Comparison of ENCODE assay signal across 17 mouse cellular contexts in genomic region chr9:4266881-4267280, GRCm38 (mm10). TPM values are rescaled to one million over a fixed set of nuclear protein-coding genes. Genes with fewer than 3 reads are reported as not detected.
DNase-seq lines count a peak whose midpoint lies in the region; ATAC-seq lines count a peak whose summit lies in the region.
"Had no signal": no experiment of that assay in that cellular context is flagged by ENCODE, and none has a peak within 500 bp of the region (broad histone marks: within the 10 kb centered on the region; RNA-seq: fewer than 3 reads in every experiment).

No protein-coding gene starts in this region.

- no peak overlapping the region for H3K9ac ChIP-seq in embryonic facial prominence, embryonic 13.5 days
- H3K9ac ChIP-seq: forebrain, postnatal 0 days; heart, embryonic 13.5 days; hindbrain, embryonic 12.5 days had no signal

- ATAC-seq in megakaryocyte, adult 5-6 weeks (ENCODE audit: poor library complexity, severe bottlenecking): no peak
- ATAC-seq in embryonic facial prominence, embryonic 13.5 days (ENCODE audit: insufficient number of reproducible peaks, insufficient read depth, low FRiP score, low TSS enrichment, low read depth): 0 out of 2 replicates have a peak, but pooled peaks have one; percentile 62
- ATAC-seq: forebrain, postnatal 0 days; intestine, embryonic 16.5 days had no signal

- H3K4me2 ChIP-seq in embryonic facial prominence, embryonic 13.5 days: no peak overlapping the region
- H3K4me2 ChIP-seq: heart, embryonic 13.5 days; hindbrain, embryonic 12.5 days had no signal

- H3K36me3 ChIP-seq in megakaryocyte, embryonic 14.5 days (replicated peaks; ENCODE audit: low read length): no peaks in the 10 kb centered on the region
- no peaks in the 10 kb centered on the region for H3K36me3 ChIP-seq in embryonic facial prominence, embryonic 13.5 days
- H3K36me3 ChIP-seq: heart, embryonic 13.5 days; hindbrain, embryonic 12.5 days had no signal

- H3K27me3 ChIP-seq in megakaryocyte, embryonic 14.5 days (replicated peaks): no peaks in the 10 kb centered on the region
- no peaks in the 10 kb centered on the region for H3K27me3 ChIP-seq in embryonic facial prominence, embryonic 13.5 days
- H3K27me3 ChIP-seq: heart, embryonic 13.5 days; hindbrain, embryonic 12.5 days had no signal

- DNase-seq in heart, adult 11 months: peak; percentile 82
- DNase-seq in heart, adult 9 months (ENCODE audit: low spot score in 2 of 2): no peak
- peak; percentile 2 for DNase-seq in R1 (ENCODE audit: low read depth, low spot score)
- DNase-seq: adrenal gland, adult 8-10 months; adrenal gland, postnatal 36 days; cerebellum, adult 8-10 months; cerebellum, postnatal 14 days; embryo, embryonic 11 days; forebrain, postnatal 0 days; gastrocnemius, postnatal 14 days; heart, postnatal 36 days had no signal

- no peak overlapping the region for H3K27ac ChIP-seq in embryonic facial prominence, embryonic 13.5 days
- H3K27ac ChIP-seq: heart, embryonic 13.5 days; hindbrain, embryonic 12.5 days had no signal

- peak overlapping the region; percentile 30 for H3K4me3 ChIP-seq in megakaryocyte, embryonic 14.5 days (replicated peaks)
- no peak overlapping the region for H3K4me3 ChIP-seq in embryonic facial prominence, embryonic 13.5 days
- H3K4me3 ChIP-seq: heart, embryonic 13.5 days; hindbrain, embryonic 12.5 days had no signal

- no peaks in the 10 kb centered on the region for H3K4me1 ChIP-seq in megakaryocyte, embryonic 14.5 days
- no peaks in the 10 kb centered on the region for H3K4me1 ChIP-seq in embryonic facial prominence, embryonic 13.5 days
- H3K4me1 ChIP-seq: heart, embryonic 13.5 days; hindbrain, embryonic 12.5 days had no signal

- 97% methylated on average over 3 of the region's 3 CpGs for WGBS in embryonic facial prominence, embryonic 13.5 days

- peaks cover 11% of the 10 kb centered on the region for H3K9me3 ChIP-seq in megakaryocyte, embryonic 14.5 days
- no peaks in the 10 kb centered on the region for H3K9me3 ChIP-seq in embryonic facial prominence, embryonic 13.5 days
- H3K9me3 ChIP-seq: heart, embryonic 13.5 days had no signal

RNA-seq across cellular contexts. Expression of gene Aasdhppt, which starts 42.4 kb away (rescaled TPM):
- polyA plus RNA-seq in megakaryocyte, embryonic 14.5 days (2012; ENCODE audit: insufficient read depth, low replicate concordance): 0.58 and 1.3 TPM in 2 replicates
- total RNA-seq in megakaryocyte, adult 5-6 weeks (2015): 17.6 and 21.0 TPM in 2 replicates
- 8.3 and 10.1 TPM in 2 replicates for total RNA-seq in megakaryocyte, adult 5-6 weeks (2017)
- polyA plus RNA-seq in embryonic facial prominence, embryonic 13.5 days (2015; fragmentation: Nextera tagmentation; extraction: Ambion mirVana): 39.2 and 41.9 TPM in 2 replicates

RNA-seq across cellular contexts. Expression of gene Kbtbd3, which starts 42.8 kb away (rescaled TPM):
- polyA plus RNA-seq in megakaryocyte, embryonic 14.5 days (2012; ENCODE audit: insufficient read depth, low replicate concordance): not detected in 2 replicates
- total RNA-seq in megakaryocyte, adult 5-6 weeks (2015): 3.6 and 5.1 TPM in 2 replicates
- total RNA-seq in megakaryocyte, adult 5-6 weeks (2017): 3.3 and 3.9 TPM in 2 replicates
- 5.9 and 8.0 TPM in 2 replicates for polyA plus RNA-seq in embryonic facial prominence, embryonic 13.5 days (2015; fragmentation: Nextera tagmentation; extraction: Ambion mirVana)

Comparison
In these comparisons a context has a peak if more than half of its experiments do, and no peak if none do; other contexts are left out.
1. DNase-seq: peak in heart, adult 11 months (single experiment) and R1 (single experiment); none in heart, adult 9 months (0 of 2).
2. RNA of gene Aasdhppt, which starts 42.4 kb away (polyA plus RNA-seq): 39.2 to 41.9 TPM in embryonic facial prominence, embryonic 13.5 days; 0.58 to 1.3 TPM in megakaryocyte, embryonic 14.5 days; every median in the first group is over 10 times any median in the second.